Mouse (Mus musculus) G1E (cell line): ENCODE data around the gene Rrp9. TPM values are rescaled to one million over a fixed set of nuclear protein-coding genes. Genes with fewer than 3 reads are reported as not detected.

ENCODE experiments used
- ATAC-seq: 2 replicates; pipeline ENCODE4 v1.8.0; 2016; ENCODE audit warnings: mild to moderate bottlenecking; ENCODE audit not compliant: insufficient number of reproducible peaks, poor library complexity, low FRiP score, severe bottlenecking; ENCODE audit errors: extremely low read depth
- DNase-seq: peaks from one replicate; pipeline ENCODE4 v3.0.0; 2012; ENCODE audit warnings: low spot score
- H3K27me3 ChIP-seq: 2 replicates; pipeline ENCODE4 v1.6.1; 2012; ENCODE audit warnings: mild to moderate bottlenecking, low read length, inconsistent platforms; ENCODE audit not compliant: insufficient read depth
- H3K36me3 ChIP-seq: replicated peaks from 2 replicates; pipeline ENCODE3; 2012; ENCODE audit warnings: mild to moderate bottlenecking, inconsistent platforms
- H3K4me1 ChIP-seq: 2 replicates; pipeline ENCODE4 v1.6.1; 2012; ENCODE audit warnings: low read depth, low read length, inconsistent platforms, mixed read lengths; ENCODE audit not compliant: insufficient read depth
- H3K4me3 ChIP-seq: 2 replicates; pipeline ENCODE4 v1.5.1; 2012; ENCODE audit warnings: low read depth, mild to moderate bottlenecking, inconsistent platforms, low read length, moderate library complexity, mixed read lengths
- H3K9me3 ChIP-seq: replicated peaks from 2 replicates; pipeline ENCODE4 v1.6.1; 2012; ENCODE audit warnings: inconsistent platforms
- CTCF ChIP-seq: IDR thresholded peaks from 2 replicates; pipeline ENCODE4 v1.5.1; 2012; ENCODE audit warnings: low read depth, low read length, inconsistent platforms, mixed read lengths
- GATA1 ChIP-seq: IDR thresholded peaks from 2 replicates; pipeline ENCODE4 v1.6.1; 2012; ENCODE audit warnings: borderline replicate concordance, low read length, inconsistent platforms, mixed read lengths
- GATA2 ChIP-seq: IDR thresholded peaks from 2 replicates; pipeline ENCODE4 v1.6.1; 2012; ENCODE audit warnings: low read depth, low read length, inconsistent platforms, borderline replicate concordance
- POLR2AphosphoS5 ChIP-seq: IDR thresholded peaks from 2 replicates; pipeline ENCODE4 v1.6.1; 2012; ENCODE audit warnings: low read depth, low read length, inconsistent platforms; ENCODE audit not compliant: insufficient replicate concordance
- TAL1 ChIP-seq: conservative IDR thresholded peaks from 2 replicates; pipeline ENCODE4 v1.6.1; 2012; ENCODE audit warnings: low read depth, low read length, inconsistent platforms, mixed read lengths
- polyA plus RNA-seq: library from polyadenylated mRNA; stranded (reverse); fragments of >175 nt; gene quantifications from 2 replicates; pipeline ENCODE4 v1.2.3, GENCODE M21; 2012
- total RNA-seq, 2 experiments: library from RNA; stranded (forward) in 1 of 2; stranded (reverse) in 1 of 2; fragments of 200-1000 nt in 1 of 2; fragments of >200 nt in 1 of 2; fragmentation: Nextera tagmentation in 1 of 2; gene quantifications; 2 replicates each; pipeline ENCODE4 v1.2.3; 2014 to 2017

The Rrp9 gene
- total and polyA plus RNA-seq, 3 experiments = 25.7 to 357 (median 32.6) TPM

DNA sequence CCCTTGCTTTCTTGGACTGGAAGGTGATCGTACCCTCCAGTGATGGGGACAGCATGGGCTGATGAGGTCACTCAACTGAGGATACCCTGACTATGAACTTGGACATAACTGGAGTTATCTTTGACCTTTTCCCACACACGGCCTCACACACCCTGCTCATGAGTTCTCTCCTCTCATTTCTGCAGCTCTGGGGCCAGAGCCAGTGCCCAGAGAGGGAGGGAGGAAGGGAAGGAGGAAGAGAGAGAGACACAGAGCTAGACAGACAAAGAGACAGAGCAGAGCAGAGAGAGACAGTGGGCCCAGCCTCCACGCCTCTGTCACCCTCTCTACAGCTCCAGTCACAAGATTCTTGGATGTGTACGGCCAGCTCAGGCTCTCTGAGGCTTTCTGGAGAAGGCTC, 3.4 kb upstream of the Rrp9 start:
- TF ChIP-seq POLR2AphosphoS5 (no peak), TAL1 (no peak), GATA1 (no peak), CTCF (no peak), GATA2 (no peak)

DNA sequence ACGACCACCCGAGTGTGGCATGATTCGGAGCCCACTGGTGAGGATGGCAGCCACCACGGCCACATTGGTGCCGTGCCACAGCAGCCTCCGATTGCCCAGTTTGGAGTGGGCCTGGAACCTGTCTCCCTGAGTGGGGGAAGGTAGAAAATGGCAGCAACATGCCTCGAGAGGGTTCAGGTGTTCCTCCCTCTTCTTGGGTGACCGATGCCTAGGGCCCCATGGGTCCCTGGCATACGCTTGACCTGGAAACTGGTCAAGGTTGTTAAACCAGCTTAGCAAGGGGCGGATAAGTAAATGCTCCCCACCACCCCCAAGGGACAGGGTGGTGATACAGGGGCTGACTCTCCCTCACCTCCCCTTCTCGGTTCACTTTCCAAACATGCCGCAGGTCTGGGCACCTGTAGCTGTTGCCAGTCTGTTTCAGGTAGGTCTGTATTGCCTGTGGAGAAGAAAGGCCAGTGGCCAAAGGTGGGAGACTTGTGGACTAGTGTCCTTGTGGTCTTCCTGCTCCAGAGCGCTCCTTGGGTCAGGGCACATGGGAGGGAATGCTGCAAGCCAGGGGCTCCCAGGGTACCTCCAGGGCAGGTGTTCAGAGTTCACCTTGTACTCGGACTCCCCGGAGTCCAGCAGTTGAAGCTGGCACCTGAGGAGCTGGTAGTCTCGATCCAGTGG, 2.5 kb upstream of the Rrp9 start:
- Histone ChIP-seq H3K4me3 (no peak overlapping the region), H3K36me3 (no peaks in the 10 kb centered on the region), H3K9me3 (no peaks in the 10 kb centered on the region), H3K27me3 (peaks cover 29% of the 10 kb centered on the region), H3K4me1 (peaks cover 46% of the 10 kb centered on the region)
- TF ChIP-seq CTCF = no peak
- no peak for TF ChIP-seq POLR2AphosphoS5
- no peak for TF ChIP-seq GATA1
- TF ChIP-seq TAL1 = no peak
- TF ChIP-seq GATA2 = no peak
- no peak for ATAC-seq
- DNase-seq = no peak

More for the DNA sequence above, 3.4 kb upstream of the Rrp9 start:
- Histone ChIP-seq H3K4me3 (no peak overlapping the region), H3K36me3 (no peaks in the 10 kb centered on the region), H3K9me3 (no peaks in the 10 kb centered on the region), H3K4me1 (peaks cover 42% of the 10 kb centered on the region), H3K27me3 (peaks cover 31% of the 10 kb centered on the region)
- ATAC-seq (no peak), DNase-seq (no peak)

DNA sequence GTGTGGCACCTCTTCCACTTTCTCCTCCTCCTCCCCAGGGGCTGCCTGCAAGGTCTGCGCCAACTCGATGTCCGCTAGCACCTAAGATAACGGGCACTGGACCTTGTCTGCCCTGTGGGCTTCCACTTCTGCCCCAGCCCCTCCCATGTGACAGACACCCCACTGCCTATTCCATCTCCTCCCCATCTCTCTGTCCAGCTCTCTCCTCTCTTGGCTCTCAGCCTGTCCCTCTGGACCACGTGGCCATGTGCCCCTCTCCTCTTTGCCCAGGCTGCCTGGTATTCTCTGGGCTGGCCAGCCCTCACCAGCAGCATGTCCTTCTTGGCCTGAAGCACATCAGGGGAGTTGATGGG, 2.0 kb upstream of the Rrp9 start:
- peaks cover 29% of the 10 kb centered on the region for H3K27me3 ChIP-seq
- TF ChIP-seq GATA2 (no peak), GATA1 (no peak), TAL1 (no peak), POLR2AphosphoS5 (no peak), CTCF (no peak)
- ATAC-seq (no peak), DNase-seq (no peak)
- H3K4me1 ChIP-seq = peaks cover 49% of the 10 kb centered on the region
- no peak overlapping the region for H3K4me3 ChIP-seq
- H3K36me3 ChIP-seq = peaks cover 3% of the 10 kb centered on the region
- H3K9me3 ChIP-seq = no peaks in the 10 kb centered on the region

DNA sequence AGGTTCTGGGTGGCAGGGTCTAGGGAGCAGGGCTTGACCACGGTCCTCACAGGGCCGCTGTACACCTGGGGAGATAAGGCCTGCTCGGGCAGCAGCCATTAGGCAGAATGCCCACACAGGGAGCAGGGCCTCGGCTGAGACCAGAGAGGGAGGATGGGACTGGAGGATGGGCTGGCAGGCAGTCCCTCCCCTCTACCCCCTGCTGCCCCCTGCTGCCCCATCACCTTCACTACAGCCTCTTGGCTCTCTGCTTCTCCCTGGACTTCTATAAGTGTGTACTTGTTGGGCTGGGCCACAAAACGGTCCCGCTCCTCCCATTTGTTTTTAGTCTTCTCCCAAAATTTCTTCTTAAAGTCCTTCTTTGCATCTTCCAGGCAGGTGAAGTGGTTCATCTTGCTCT, 1.3 kb upstream of the Rrp9 start:
- peak; percentile 57 for TF ChIP-seq CTCF
- TF ChIP-seq POLR2AphosphoS5 = no peak
- TF ChIP-seq GATA1 = no peak
- TF ChIP-seq TAL1 = no peak
- no peak for TF ChIP-seq GATA2
- ATAC-seq (no peak), DNase-seq (peak; percentile 71)
- peaks cover 50% of the 10 kb centered on the region for H3K4me1 ChIP-seq
- H3K27me3 ChIP-seq = peaks cover 29% of the 10 kb centered on the region
- H3K4me3 ChIP-seq = peak overlapping the region; percentile 44; the same call in 1 of the 2 replicates
- peaks cover 10% of the 10 kb centered on the region for H3K36me3 ChIP-seq
- no peaks in the 10 kb centered on the region for H3K9me3 ChIP-seq

DNA sequence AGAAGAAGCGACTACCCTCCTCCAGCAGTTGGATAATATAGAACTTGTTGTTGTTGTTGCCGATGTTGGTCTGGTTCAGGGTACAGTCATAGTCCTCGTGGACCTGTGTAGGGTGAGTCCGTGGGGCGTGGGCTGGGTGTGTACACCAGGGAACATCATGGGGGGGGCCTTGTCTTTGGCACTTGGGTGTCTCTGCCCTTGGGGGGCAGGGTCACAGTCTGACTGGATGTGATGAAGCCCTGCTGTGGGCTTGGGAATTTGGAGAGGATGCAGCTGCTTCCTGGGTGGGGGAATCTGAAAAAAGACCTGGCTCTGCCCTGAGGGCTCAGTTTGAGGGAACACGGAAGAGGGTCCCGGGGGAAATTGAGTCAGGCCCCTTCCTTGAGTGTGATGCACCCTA, 717 bp upstream of the Rrp9 start:
- Histone ChIP-seq H3K9me3 (no peaks in the 10 kb centered on the region), H3K27me3 (peaks cover 25% of the 10 kb centered on the region), H3K4me3 (peak overlapping the region; percentile 38; the same call in 1 of the 2 replicates), H3K36me3 (peaks cover 16% of the 10 kb centered on the region), H3K4me1 (peaks cover 55% of the 10 kb centered on the region)
- ATAC-seq (no peak), DNase-seq (no peak)
- TF ChIP-seq POLR2AphosphoS5 = no peak
- TF ChIP-seq GATA1 = no peak
- TF ChIP-seq GATA2 = no peak
- TF ChIP-seq TAL1 = no peak
- no peak for TF ChIP-seq CTCF

DNA sequence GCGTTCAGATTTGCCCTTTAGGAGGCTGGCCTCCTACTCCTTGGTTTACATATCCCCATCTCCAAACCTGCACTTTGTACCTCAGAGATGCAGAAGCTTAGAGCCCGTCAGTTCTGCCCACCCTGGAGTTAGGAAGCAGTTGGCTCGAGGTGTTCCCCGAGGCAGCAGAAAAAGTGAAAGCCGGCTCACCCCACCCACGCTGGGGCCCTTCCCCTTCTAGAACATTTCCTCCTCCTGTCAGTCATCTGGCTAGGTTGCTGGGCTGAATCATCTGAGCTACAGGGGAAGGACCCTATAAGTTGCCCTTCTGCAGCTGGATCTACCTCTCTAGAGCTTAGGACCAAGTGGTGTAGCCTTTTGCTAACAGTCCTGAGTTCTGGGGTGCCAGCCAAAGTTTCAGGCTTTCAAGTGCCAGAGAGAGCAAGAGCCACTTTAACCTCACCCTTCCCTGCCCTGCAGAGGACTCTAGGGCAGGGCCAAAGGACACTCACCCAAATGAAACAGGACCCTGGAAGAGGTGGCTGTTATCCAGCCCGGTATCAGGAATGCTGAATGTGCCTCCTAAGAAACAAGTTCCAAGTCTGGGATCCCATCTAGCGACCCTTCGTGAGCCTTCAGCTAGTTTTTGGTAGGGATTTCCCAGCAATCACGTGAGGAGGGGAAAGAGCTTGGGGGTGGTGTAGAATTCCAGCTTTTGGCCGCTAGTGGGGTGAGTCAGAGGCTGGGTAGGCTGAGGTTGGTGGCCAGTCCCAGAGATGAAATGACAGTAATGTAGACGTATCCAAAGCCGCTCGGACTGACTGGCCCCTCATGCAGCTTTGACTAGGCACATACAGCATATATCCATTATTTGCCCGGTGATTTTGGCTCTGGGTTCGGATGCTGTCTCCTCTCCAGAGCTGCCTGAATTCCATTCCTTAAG, 500 bp downstream of the Rrp9 start:
- TF ChIP-seq GATA1 (no peak), TAL1 (no peak), CTCF (no peak), POLR2AphosphoS5 (no peak), GATA2 (no peak)
- peak overlapping the region; percentile 82; the same call in 1 of the 2 replicates for H3K4me3 ChIP-seq
- ATAC-seq = no peak
- no peaks in the 10 kb centered on the region for H3K9me3 ChIP-seq
- H3K4me1 ChIP-seq = peaks cover 65% of the 10 kb centered on the region
- peaks cover 28% of the 10 kb centered on the region for H3K36me3 ChIP-seq
- DNase-seq = peak; percentile 63
- peaks cover 21% of the 10 kb centered on the region for H3K27me3 ChIP-seq
